ENCODE assay signal across 23 mouse cellular contexts in the genomic region with DNA sequence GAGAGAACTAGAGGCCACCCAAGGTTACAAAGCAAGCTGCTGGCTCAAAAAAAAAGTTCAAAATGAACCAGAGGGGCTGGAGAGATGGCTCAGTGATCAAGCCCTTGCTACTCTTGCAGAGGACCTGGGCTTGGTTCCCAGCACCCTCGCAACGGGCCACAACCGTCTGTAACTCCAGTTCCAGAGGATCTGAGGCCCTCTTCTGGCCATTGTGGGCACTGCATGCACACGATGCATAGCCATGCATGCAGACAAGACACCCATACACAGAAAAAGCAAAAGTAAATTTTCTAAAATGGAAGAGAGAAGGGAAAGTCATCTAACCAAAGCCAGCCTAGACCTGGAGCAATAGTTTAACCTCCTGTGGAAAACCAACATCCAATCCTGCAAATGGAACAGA.
DNase-seq lines count a peak whose midpoint lies in the region; ATAC-seq and TF ChIP-seq lines count a peak whose summit lies in the region.
"Had no signal": no experiment of that assay in that cellular context is flagged by ENCODE, and none has a peak within 500 bp of the region (broad histone marks: within the 10 kb centered on the region; RNA-seq: fewer than 3 reads in every experiment).

No protein-coding gene starts in this region.

- no peak overlapping the region for H3K4me2 ChIP-seq in kidney, postnatal 0 days (ENCODE audit: low read length)
- H3K4me2 ChIP-seq in lung, postnatal 0 days (replicated peaks; ENCODE audit: low read depth, low read length): no peak overlapping the region
- H3K4me2 ChIP-seq: embryonic facial prominence, embryonic 13.5 days; forebrain, embryonic 12.5 days; liver, embryonic 13.5 days; midbrain, embryonic 11.5 days had no signal

- no peaks in the 10 kb centered on the region for H3K4me1 ChIP-seq in kidney, postnatal 0 days (replicated peaks; ENCODE audit: insufficient read depth, low read length)
- H3K4me1 ChIP-seq in lung, postnatal 0 days (ENCODE audit: insufficient read depth, low read depth, low read length): no peaks in the 10 kb centered on the region
- H3K4me1 ChIP-seq in ES-Bruce4 (ENCODE audit: control insufficient read depth, insufficient read depth, low read length): no peaks in the 10 kb centered on the region
- H3K4me1 ChIP-seq in bone marrow macrophage, adult 2 months (ENCODE audit: control insufficient read depth, insufficient read depth, low read length): no peaks in the 10 kb centered on the region
- H3K4me1 ChIP-seq: embryonic facial prominence, embryonic 13.5 days had no signal

- 0 out of 2 replicates have a peak, but pooled peaks have one; percentile 9 for TF ChIP-seq CTCF in kidney, postnatal 0 days (IDR thresholded peaks at IDR 0.05; ENCODE audit: low read depth)
- peak; percentile 22 for TF ChIP-seq CTCF in lung, postnatal 0 days (IDR thresholded peaks at IDR 0.05)
- TF ChIP-seq CTCF in ES-Bruce4 (IDR thresholded peaks at IDR 0.05; ENCODE audit: low read depth, low read length): peak; percentile 8
- 0 out of 2 replicates have a peak, but pooled peaks have one; percentile 6 for TF ChIP-seq CTCF in bone marrow macrophage, adult 2 months (IDR thresholded peaks at IDR 0.05; ENCODE audit: low read depth, low read length)

- H3K27me3 ChIP-seq in kidney, postnatal 0 days (ENCODE audit: insufficient read depth, low read length): no peaks in the 10 kb centered on the region
- H3K27me3 ChIP-seq in lung, postnatal 0 days (replicated peaks; ENCODE audit: insufficient read depth, low read length): no peaks in the 10 kb centered on the region
- H3K27me3 ChIP-seq in ES-Bruce4 (ENCODE audit: control insufficient read depth, insufficient read depth, low read length, poor library complexity, severe bottlenecking): no peaks in the 10 kb centered on the region
- H3K27me3 ChIP-seq: embryonic facial prominence, embryonic 13.5 days; liver, embryonic 13.5 days had no signal

- H3K4me3 ChIP-seq in kidney, postnatal 0 days (replicated peaks; ENCODE audit: low read depth, low read length): no peak overlapping the region
- no peak overlapping the region for H3K4me3 ChIP-seq in lung, postnatal 0 days (ENCODE audit: low read depth, low read length)
- H3K4me3 ChIP-seq in ES-Bruce4 (ENCODE audit: low read depth, low read length): no peak overlapping the region
- no peak overlapping the region for H3K4me3 ChIP-seq in bone marrow macrophage, adult 2 months (ENCODE audit: insufficient read depth, low read length)
- H3K4me3 ChIP-seq: embryonic facial prominence, embryonic 13.5 days; erythroblast, embryonic 14.5 days; forebrain, embryonic 12.5 days; heart, embryonic 10.5 days; hindbrain, embryonic 10.5 days; limb, embryonic 10.5 days; liver, embryonic 13.5 days had no signal

- DNase-seq in kidney, postnatal 0 days (ENCODE audit: low spot score): no peak
- no peak for DNase-seq in kidney, adult 9 months
- DNase-seq in lung, postnatal 0 days (ENCODE audit: low spot score): no peak
- DNase-seq in lung, postnatal 25 days (ENCODE audit: low spot score): no peak
- DNase-seq: adrenal gland, adult 8-10 months; B cell, adult 2 months; cerebellum, adult 2 months; cerebellum, postnatal 25 days; kidney, adult 18-20 months; kidney, postnatal 10 days; liver, embryonic 13.5 days; lung, postnatal 10 days; thymus, postnatal 36 days had no signal

- TF ChIP-seq POLR2A in ES-Bruce4 (IDR thresholded peaks at IDR 0.05; ENCODE audit: insufficient read depth, low read length): no peak
- TF ChIP-seq POLR2A in bone marrow macrophage, adult 2 months (IDR thresholded peaks at IDR 0.05; ENCODE audit: borderline replicate concordance, low read depth, low read length): no peak

- ATAC-seq in kidney, postnatal 0 days (replicated peaks; ENCODE audit: low FRiP score, low read depth): no peak
- no peak for ATAC-seq in lung, postnatal 0 days
- no peak for ATAC-seq in CD4-positive, CD25-positive, alpha-beta regulatory T cell, adult 4 months

- no peak overlapping the region for H3K9ac ChIP-seq in kidney, postnatal 0 days (ENCODE audit: low read depth, low read length)
- H3K9ac ChIP-seq in lung, postnatal 0 days (replicated peaks; ENCODE audit: low read depth): no peak overlapping the region
- H3K9ac ChIP-seq in ES-Bruce4 (ENCODE audit: low read depth, poor library complexity, severe bottlenecking): no peak overlapping the region
- H3K9ac ChIP-seq: embryonic facial prominence, embryonic 13.5 days; forebrain, embryonic 12.5 days; liver, embryonic 13.5 days had no signal

- no peaks in the 10 kb centered on the region for H3K9me3 ChIP-seq in kidney, postnatal 0 days (replicated peaks; ENCODE audit: low read length)
- H3K9me3 ChIP-seq in lung, postnatal 0 days (ENCODE audit: low read length): no peaks in the 10 kb centered on the region
- no peaks in the 10 kb centered on the region for H3K9me3 ChIP-seq in ES-Bruce4 (replicated peaks; ENCODE audit: control insufficient read depth, insufficient read depth, low read length, poor library complexity, severe bottlenecking)
- H3K9me3 ChIP-seq: limb, embryonic 10.5 days had no signal

- H3K36me3 ChIP-seq in kidney, postnatal 0 days (ENCODE audit: insufficient read depth, low read length): no peaks in the 10 kb centered on the region
- H3K36me3 ChIP-seq in lung, postnatal 0 days (ENCODE audit: insufficient read depth, low read length): no peaks in the 10 kb centered on the region
- H3K36me3 ChIP-seq in ES-Bruce4 (ENCODE audit: control insufficient read depth, insufficient read depth, low read length, poor library complexity, severe bottlenecking): no peaks in the 10 kb centered on the region
- H3K36me3 ChIP-seq: heart, embryonic 10.5 days; liver, embryonic 13.5 days had no signal

- WGBS in kidney, postnatal 0 days: 94% methylated on average over 4 of the region's 4 CpGs
- WGBS in lung, postnatal 0 days: 99% methylated on average over 4 of the region's 4 CpGs

- no peak for TF ChIP-seq EP300 in lung, postnatal 0 days (IDR thresholded peaks at IDR 0.05)
- no peak for TF ChIP-seq EP300 in ES-Bruce4 (IDR thresholded peaks at IDR 0.05; ENCODE audit: insufficient read depth, low read depth, low read length)

- no peak overlapping the region for H3K27ac ChIP-seq in kidney, postnatal 0 days
- H3K27ac ChIP-seq in lung, postnatal 0 days (ENCODE audit: low read length): no peak overlapping the region
- no peak overlapping the region for H3K27ac ChIP-seq in ES-Bruce4 (ENCODE audit: insufficient read depth, low read length)
- H3K27ac ChIP-seq in bone marrow macrophage, adult 2 months (ENCODE audit: insufficient read depth, low read depth, low read length): no peak overlapping the region
- H3K27ac ChIP-seq: embryonic facial prominence, embryonic 13.5 days; forebrain, embryonic 12.5 days; heart, embryonic 10.5 days; hindbrain, embryonic 10.5 days; limb, embryonic 10.5 days; liver, embryonic 13.5 days had no signal
